Mouse (Mus musculus): ENCODE results near the gene Foxp1. TPM values are rescaled to one million over a fixed set of nuclear protein-coding genes. Genes with fewer than 3 reads are reported as not detected.

The Foxp1 gene
- total RNA-seq, 2 experiments from 2014 or later: 44.7 to 51.6 TPM

GRCm38 (mm10) chr6:99257676-99258075 lies 264.8 kb downstream of the Foxp1 start:
- DNase-seq: no peak

GRCm38 (mm10) chr6:99253331-99253730 lies 269.2 kb downstream of the Foxp1 start:
- DNase-seq: no peak

- DNase-seq: no peak
These were observed 269.7 kb downstream of the Foxp1 start for GRCm38 (mm10) chr6:99252816-99253215.

GRCm38 (mm10) chr6:99251924-99252323 lies 270.6 kb downstream of the Foxp1 start:
- no peak for DNase-seq

GRCm38 (mm10) chr6:99251222-99251621 lies 271.3 kb downstream of the Foxp1 start:
- DNase-seq: no peak

GRCm38 (mm10) chr6:99249496-99250030 lies 273.0 kb downstream of the Foxp1 start:
- no peak for DNase-seq

GRCm38 (mm10) chr6:99248396-99248795 lies 274.1 kb downstream of the Foxp1 start:
- DNase-seq: no peak

- no peak for DNase-seq
These were observed 280.7 kb downstream of the Foxp1 start for GRCm38 (mm10) chr6:99241625-99242395.

- no peak for DNase-seq
These were observed 281.8 kb downstream of the Foxp1 start for GRCm38 (mm10) chr6:99240764-99241163.

- no peak for DNase-seq
These were observed 286.9 kb downstream of the Foxp1 start for GRCm38 (mm10) chr6:99235588-99235987.

- DNase-seq: no peak
These were observed 289.1 kb downstream of the Foxp1 start for GRCm38 (mm10) chr6:99233411-99233810.

- no peak for DNase-seq
These were observed 294.1 kb downstream of the Foxp1 start for GRCm38 (mm10) chr6:99228336-99228870.

GRCm38 (mm10) chr6:99221147-99221546 lies 301.4 kb downstream of the Foxp1 start:
- no peak for DNase-seq

- DNase-seq: no peak
These were observed 302.0 kb downstream of the Foxp1 start for GRCm38 (mm10) chr6:99220472-99220871.

GRCm38 (mm10) chr6:99217846-99218245 lies 304.7 kb downstream of the Foxp1 start:
- DNase-seq: no peak

- DNase-seq: no peak
These were observed 305.4 kb downstream of the Foxp1 start for GRCm38 (mm10) chr6:99217155-99217554.

- no peak for DNase-seq
These were observed 310.1 kb downstream of the Foxp1 start for GRCm38 (mm10) chr6:99212461-99212860.

GRCm38 (mm10) chr6:99211663-99212333 lies 310.7 kb downstream of the Foxp1 start:
- no peak for DNase-seq

GRCm38 (mm10) chr6:99210161-99210560 lies 312.4 kb downstream of the Foxp1 start:
- DNase-seq: no peak

GRCm38 (mm10) chr6:99207226-99207885 lies 315.2 kb downstream of the Foxp1 start:
- no peak for DNase-seq

- DNase-seq: no peak
These were observed 316.1 kb downstream of the Foxp1 start for GRCm38 (mm10) chr6:99206437-99206870.

- no peak for DNase-seq
These were observed 316.7 kb downstream of the Foxp1 start for GRCm38 (mm10) chr6:99205587-99206436.
